Mouse (Mus musculus) ES-Bruce4 (cell line): ENCODE measurements around the gene Gm3776.

ENCODE experiments used
- CTCF ChIP-seq: IDR thresholded peaks from one replicate; pipeline ENCODE4 v1.8.1; 2011; ENCODE audit warnings: low read depth, low read length
- EP300 ChIP-seq: IDR thresholded peaks from 2 replicates; pipeline ENCODE4 v1.6.1; 2011; ENCODE audit warnings: low read depth, low read length; ENCODE audit not compliant: insufficient read depth
- POLR2A ChIP-seq: IDR thresholded peaks from one replicate; pipeline ENCODE4 v1.8.1; 2011; ENCODE audit warnings: low read length; ENCODE audit not compliant: insufficient read depth

DNA sequence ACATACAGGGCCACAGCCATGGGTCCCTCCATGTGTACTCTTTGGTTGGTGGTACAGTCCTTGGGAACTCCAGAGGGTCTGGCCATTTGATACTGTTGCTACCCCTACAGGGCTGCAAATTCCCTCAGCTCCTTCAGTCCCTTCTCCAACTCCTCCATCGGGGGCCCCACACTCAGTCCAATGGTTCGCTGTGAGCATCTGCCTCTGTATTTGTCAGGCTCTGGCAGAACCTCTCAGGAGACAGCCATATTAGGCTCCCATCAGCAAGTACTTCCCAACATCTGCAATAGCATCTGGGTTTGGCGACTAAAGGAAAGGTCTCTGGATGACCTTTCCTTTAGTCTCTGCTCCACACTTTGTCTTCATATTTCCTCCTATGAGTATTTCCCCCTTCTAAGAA is 45.4 kb upstream of the Gm3776 start:
- TF ChIP-seq POLR2A: no peak
- no peak for TF ChIP-seq CTCF
- TF ChIP-seq EP300: no peak
